Mouse (Mus musculus): ENCODE measurements around the gene Sh3bgrl3.

DNA sequence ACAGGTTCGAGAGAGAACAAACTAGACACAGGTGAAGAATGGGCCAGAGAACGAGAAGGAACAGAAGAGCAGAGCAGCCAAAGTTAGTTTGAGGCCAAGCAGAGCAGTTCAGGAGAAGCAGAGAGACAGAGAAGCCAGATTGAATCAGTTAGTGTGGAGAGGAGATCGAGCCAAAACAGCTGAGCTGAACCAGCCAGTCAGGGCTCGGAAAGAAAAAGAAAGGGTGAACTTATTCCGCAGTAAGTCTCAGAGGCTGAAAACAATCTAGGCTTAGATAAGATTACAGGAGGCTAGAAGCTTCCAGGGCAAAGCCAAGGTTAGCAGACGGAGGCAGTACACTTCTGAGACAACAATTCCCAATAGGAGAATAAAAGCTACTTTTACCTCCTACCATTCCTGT, 36.4 kb upstream of the Sh3bgrl3 start:
- TF ChIP-seq CTCF (IDR thresholded peaks at IDR 0.05; ENCODE audit: insufficient read depth, low read length) (no peak), POLR2A (IDR thresholded peaks at IDR 0.05; ENCODE audit: borderline replicate concordance, extremely low read depth, low read depth, low read length) (peak; percentile 5; the same call in 1 of the 2 replicates)
